Mouse (Mus musculus) stomach, embryonic 14.5 days (tissue): ENCODE data around the gene 0610037L13Rik. TPM values are rescaled to one million over a fixed set of nuclear protein-coding genes. Genes with fewer than 3 reads are reported as not detected.

ENCODE experiments used
- ATAC-seq: fragments of 200-750 bp; cut with Nextera tagmentation; 2 replicates; pipeline ENCODE4 v1.8.0; 2017; ENCODE audit warnings: low read depth, moderate TSS enrichment; ENCODE audit not compliant: insufficient number of reproducible peaks, insufficient read depth, low FRiP score
- H3K27ac ChIP-seq: fragments of 300-500 bp; sonication (generic); 2 replicates; pipeline ENCODE4 v1.5.1; 2014; ENCODE audit warnings: mild to moderate bottlenecking, low read length, moderate library complexity, mixed read lengths
- H3K27me3 ChIP-seq: fragments of 300-500 bp; sonication (generic); 2 replicates; pipeline ENCODE4 v1.6.1; 2014; ENCODE audit warnings: low read length, control low read depth, mixed read lengths; ENCODE audit not compliant: control insufficient read depth, insufficient read depth
- H3K36me3 ChIP-seq: fragments of 300-500 bp; sonication (generic); 2 replicates; pipeline ENCODE4 v1.6.1; 2014; ENCODE audit warnings: mild to moderate bottlenecking, control low read depth, low read length, moderate library complexity, mixed read lengths; ENCODE audit not compliant: control insufficient read depth, insufficient read depth
- H3K4me1 ChIP-seq: fragments of 300-500 bp; sonication (generic); 2 replicates; pipeline ENCODE4 v1.6.1; 2014; ENCODE audit warnings: low read length, control low read depth, mixed read lengths; ENCODE audit not compliant: control insufficient read depth, insufficient read depth
- H3K4me2 ChIP-seq: fragments of 300-500 bp; sonication (generic); replicated peaks from 2 replicates; pipeline ENCODE4 v1.6.1; 2014; ENCODE audit warnings: low read depth, low read length, control low read depth
- H3K4me3 ChIP-seq: fragments of 300-500 bp; sonication (generic); 2 replicates; pipeline ENCODE4 v1.5.1; 2014; ENCODE audit warnings: low read depth, low read length, control low read depth
- H3K9ac ChIP-seq: fragments of 300-500 bp; sonication (generic); replicated peaks from 2 replicates; pipeline ENCODE4 v1.6.1; 2014; ENCODE audit warnings: low read depth, mild to moderate bottlenecking, control low read depth, low read length, moderate library complexity, mixed read lengths
- H3K9me3 ChIP-seq: fragments of 300-500 bp; sonication (generic); 2 replicates; pipeline ENCODE4 v1.6.1; 2016; ENCODE audit warnings: low read depth, low read length, control low read depth; ENCODE audit not compliant: control insufficient read depth
- WGBS: fragments of 180-500 bp; shearing (Covaris S2); extraction: QIAGEN DNeasy Blood & Tissue Kit; methylation state at CpG from one replicate; pipeline ENCODE4 v1.1.7; 2014; 5-methylcytosine and 5-hydroxymethylcytosine counted together
- polyA plus RNA-seq: library from polyadenylated mRNA; unstranded; fragments of >200 nt; fragmentation: Nextera tagmentation; extraction: Ambion mirVana; gene quantifications from 2 replicates; pipeline ENCODE4 v1.2.1, GENCODE M21; 2014

Gene 0610037L13Rik
- polyA plus RNA-seq, 1 experiment from 2014 or later, result 147 TPM

DNA sequence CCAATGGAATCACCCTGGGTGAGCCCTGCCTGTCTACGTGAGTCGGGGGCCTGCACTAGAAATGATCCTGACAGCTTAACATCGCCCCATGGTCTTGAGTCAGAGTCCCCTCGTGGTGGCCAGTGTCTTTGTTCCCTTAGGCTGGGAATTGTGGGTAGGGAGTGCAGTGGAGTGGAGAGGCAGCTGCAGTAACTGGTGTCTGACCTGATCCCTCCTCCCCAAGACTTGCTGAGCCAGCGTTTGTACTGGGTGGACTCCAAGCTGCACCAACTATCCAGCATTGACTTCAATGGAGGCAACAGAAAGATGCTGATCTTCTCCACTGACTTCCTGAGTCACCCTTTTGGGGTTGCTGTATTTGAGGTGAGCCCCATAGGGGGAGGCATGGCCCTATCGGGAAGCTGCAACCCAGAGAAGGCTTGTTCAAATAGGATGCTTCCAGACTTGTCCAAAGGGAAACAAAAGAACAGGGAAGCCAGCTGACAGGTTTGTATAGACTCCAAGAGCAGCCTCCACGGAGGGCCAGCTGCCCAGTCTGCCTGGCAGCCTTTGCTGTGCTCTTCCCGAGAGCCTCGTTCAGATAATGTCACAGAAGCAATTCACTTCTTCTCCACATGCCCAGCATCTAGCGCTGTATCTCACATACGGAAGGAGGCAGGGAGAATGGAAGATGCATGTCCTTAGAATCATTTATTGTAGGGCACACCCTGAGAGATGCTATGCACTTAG lies 32.5 kb upstream of the 0610037L13Rik start:
- Histone ChIP-seq H3K9me3 (no peaks in the 10 kb centered on the region), H3K4me2 (no peak overlapping the region), H3K36me3 (no peaks in the 10 kb centered on the region), H3K4me1 (no peaks in the 10 kb centered on the region), H3K4me3 (no peak overlapping the region), H3K9ac (no peak overlapping the region), H3K27ac (no peak overlapping the region), H3K27me3 (no peaks in the 10 kb centered on the region)
- ATAC-seq, result no peak
- WGBS, result 72% methylated on average over 11 of the region's 11 CpGs

DNA sequence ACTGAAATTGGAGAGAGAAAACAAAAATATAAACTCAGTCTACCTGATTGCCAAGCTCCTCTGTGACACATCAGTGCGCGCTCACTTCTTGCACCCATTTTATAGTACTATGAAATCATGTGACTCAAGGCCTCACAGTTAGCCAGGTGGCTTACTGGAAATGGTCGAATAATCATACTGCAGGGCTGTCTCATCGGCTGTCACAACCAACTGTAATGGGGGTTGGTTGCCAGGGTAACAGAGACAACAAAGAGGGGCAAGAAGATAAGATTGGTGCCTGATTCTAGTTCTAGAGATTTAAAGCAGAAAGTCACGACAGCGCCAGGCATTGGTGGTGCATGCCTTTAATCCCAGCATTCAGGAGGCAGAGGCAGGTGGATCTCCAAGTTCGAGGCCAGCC lies 30.6 kb upstream of the 0610037L13Rik start:
- no peaks in the 10 kb centered on the region for H3K27me3 ChIP-seq
- ATAC-seq, result no peak
- WGBS, result 90% methylated on average over 7 of the region's 7 CpGs
- H3K9me3 ChIP-seq, result no peaks in the 10 kb centered on the region
- no peaks in the 10 kb centered on the region for H3K4me1 ChIP-seq
- H3K4me3 ChIP-seq, result no peak overlapping the region
- no peaks in the 10 kb centered on the region for H3K36me3 ChIP-seq
- no peak overlapping the region for H3K4me2 ChIP-seq
- no peak overlapping the region for H3K27ac ChIP-seq
- H3K9ac ChIP-seq, result no peak overlapping the region

GRCm38 (mm10) chr4:107864866-107865265 lies 24.7 kb upstream of the 0610037L13Rik start:
- no peak overlapping the region for H3K4me2 ChIP-seq
- 81% methylated on average over 4 of the region's 4 CpGs for WGBS
- ATAC-seq, result no peak
- H3K9me3 ChIP-seq, result no peaks in the 10 kb centered on the region
- H3K36me3 ChIP-seq, result no peaks in the 10 kb centered on the region
- H3K9ac ChIP-seq, result no peak overlapping the region
- H3K27me3 ChIP-seq, result no peaks in the 10 kb centered on the region
- no peak overlapping the region for H3K27ac ChIP-seq
- H3K4me3 ChIP-seq, result no peak overlapping the region
- H3K4me1 ChIP-seq, result no peaks in the 10 kb centered on the region

- H3K9me3 ChIP-seq, result no peaks in the 10 kb centered on the region
- peak; percentile 95 for ATAC-seq
- peak within 1 kb of the TSS; percentile 90 for H3K4me2 ChIP-seq
- H3K36me3 ChIP-seq, result peaks cover 28% of the 10 kb centered on the region
- H3K9ac ChIP-seq, result peak within 1 kb of the TSS; percentile 64
- no peaks in the 10 kb centered on the region for H3K27me3 ChIP-seq
- peaks cover 10% of the 10 kb centered on the region; the same call in 1 of the 2 replicates for H3K4me1 ChIP-seq
- peak within 1 kb of the TSS; percentile 68 for H3K27ac ChIP-seq
- peak within 1 kb of the TSS; percentile 84 for H3K4me3 ChIP-seq
- WGBS, result 3% methylated on average over 48 of the region's 48 CpGs
Observed at GRCm38 (mm10) chr4:107879254-107880050, 10.2 kb upstream of the 0610037L13Rik start, which contains the start of gene Magoh. Magoh (plus strand) TSS chr4:107879755.

- no peaks in the 10 kb centered on the region for H3K9me3 ChIP-seq
- WGBS, result 95% methylated on average over 1 of the region's 1 CpGs
- H3K4me1 ChIP-seq, result peaks cover 10% of the 10 kb centered on the region; the same call in 1 of the 2 replicates
- H3K36me3 ChIP-seq, result peaks cover 49% of the 10 kb centered on the region
- H3K4me2 ChIP-seq, result no peak overlapping the region
- ATAC-seq, result no peak
- H3K27me3 ChIP-seq, result no peaks in the 10 kb centered on the region
- H3K9ac ChIP-seq, result no peak overlapping the region
- no peak overlapping the region for H3K27ac ChIP-seq
- no peak overlapping the region for H3K4me3 ChIP-seq
Observed at GRCm38 (mm10) chr4:107881631-107882030, 8.0 kb upstream of the 0610037L13Rik start.

- no peaks in the 10 kb centered on the region for H3K9me3 ChIP-seq
- H3K4me2 ChIP-seq, result no peak overlapping the region
- no peak overlapping the region for H3K27ac ChIP-seq
- H3K36me3 ChIP-seq, result peaks cover 54% of the 10 kb centered on the region
- 81% methylated on average over 7 of the region's 7 CpGs for WGBS
- no peaks in the 10 kb centered on the region for H3K27me3 ChIP-seq
- ATAC-seq, result no peak
- 0 out of 2 replicates have a peak, but pooled peaks cover 5% of the 10 kb centered on the region for H3K4me1 ChIP-seq
- no peak overlapping the region for H3K9ac ChIP-seq
- no peak overlapping the region for H3K4me3 ChIP-seq
Observed at GRCm38 (mm10) chr4:107886371-107886770, 3.2 kb upstream of the 0610037L13Rik start.

DNA sequence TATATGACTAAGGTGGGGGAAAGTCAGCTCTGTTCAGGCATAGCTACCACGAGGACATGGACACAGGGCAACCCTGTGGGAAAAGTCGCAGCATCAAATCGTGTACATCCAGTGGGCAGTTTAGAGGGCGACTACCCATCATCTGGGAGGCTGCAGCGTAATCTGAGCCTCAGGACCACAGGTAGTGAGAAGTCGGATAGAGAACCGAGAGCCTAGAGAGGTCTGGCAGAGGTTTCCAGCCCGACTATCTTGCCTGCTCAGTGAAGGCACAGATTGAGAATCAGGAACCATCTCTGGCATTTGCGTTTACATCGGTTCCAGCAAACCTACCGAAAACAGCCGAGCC lies 255 bp upstream of the 0610037L13Rik start:
- H3K36me3 ChIP-seq, result peaks cover 43% of the 10 kb centered on the region
- WGBS, result 2% methylated on average over 12 of the region's 12 CpGs
- H3K9ac ChIP-seq, result peak overlapping the region; percentile 43
- H3K27me3 ChIP-seq, result no peaks in the 10 kb centered on the region
- peak overlapping the region; percentile 89 for H3K27ac ChIP-seq
- 0 out of 2 replicates have a peak, but pooled peaks cover 5% of the 10 kb centered on the region for H3K4me1 ChIP-seq
- peak; percentile 11; the same call in 1 of the 2 replicates for ATAC-seq
- no peaks in the 10 kb centered on the region for H3K9me3 ChIP-seq
- H3K4me3 ChIP-seq, result peak overlapping the region; percentile 50
- H3K4me2 ChIP-seq, result peak overlapping the region; percentile 87

DNA sequence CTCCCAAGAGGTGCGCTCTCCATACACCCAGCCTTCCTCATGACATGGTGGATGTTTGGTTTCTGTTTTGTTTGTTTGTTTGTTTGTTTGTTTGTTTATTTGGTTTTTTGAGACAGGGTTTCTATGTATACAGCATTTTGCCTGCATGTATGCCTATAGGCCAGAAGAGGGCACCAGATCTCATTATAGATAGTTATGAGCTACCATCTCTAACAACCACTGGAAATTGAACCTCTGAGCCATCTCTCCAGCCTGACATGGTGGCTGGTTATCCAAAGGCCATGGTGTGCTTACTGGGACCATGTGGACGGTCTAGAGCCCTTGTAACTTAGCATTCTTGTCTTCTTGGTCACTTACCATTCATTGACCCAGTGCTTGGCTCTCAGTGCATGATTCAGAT lies 3.0 kb downstream of the 0610037L13Rik start:
- H3K4me2 ChIP-seq, result no peak overlapping the region
- H3K9me3 ChIP-seq, result no peaks in the 10 kb centered on the region
- H3K27ac ChIP-seq, result no peak overlapping the region
- H3K27me3 ChIP-seq, result no peaks in the 10 kb centered on the region
- peaks cover 39% of the 10 kb centered on the region for H3K36me3 ChIP-seq
- H3K9ac ChIP-seq, result no peak overlapping the region
- 0 out of 2 replicates have a peak, but pooled peaks cover 5% of the 10 kb centered on the region for H3K4me1 ChIP-seq
- no peak overlapping the region for H3K4me3 ChIP-seq
- no peak for ATAC-seq
- WGBS, result 83% methylated on average over 2 of the region's 2 CpGs
